Mouse (Mus musculus): ENCODE data around the gene Mrps30. TPM values are rescaled to one million over a fixed set of nuclear protein-coding genes. Genes with fewer than 3 reads are reported as not detected.

The Mrps30 gene
- polyA plus RNA-seq, 1 experiment, result 23.6 TPM

- no peak overlapping the region for H3ac ChIP-seq (ENCODE audit: control insufficient read depth, insufficient read length, low read depth)
- TF ChIP-seq FOSL1 (IDR thresholded peaks at IDR 0.05; ENCODE audit: insufficient read depth, low read length, poor library complexity, severe bottlenecking), result no peak
- no peak for TF ChIP-seq CEBPB (IDR thresholded peaks at IDR 0.05; ENCODE audit: low read depth)
- TF ChIP-seq MYOG (IDR thresholded peaks at IDR 0.05; ENCODE audit: control insufficient read depth, extremely low read depth, insufficient read length), result no peak
- TF ChIP-seq MYOD1 (IDR thresholded peaks at IDR 0.05; ENCODE audit: control insufficient read depth, insufficient read length, low read depth), result no peak
- no peak for TF ChIP-seq USF1 (IDR thresholded peaks at IDR 0.05; ENCODE audit: low read depth)
- no peak for TF ChIP-seq CTCF (IDR thresholded peaks at IDR 0.05; ENCODE audit: control insufficient read depth, insufficient read depth, insufficient read length)
- no peak for TF ChIP-seq MAX (IDR thresholded peaks at IDR 0.05)
- H3K36me3 ChIP-seq (ENCODE audit: control insufficient read depth, insufficient read depth), result peaks cover 11% of the 10 kb centered on the region
- H3K27me3 ChIP-seq (ENCODE audit: control insufficient read depth, insufficient read depth, insufficient read length), result no peaks in the 10 kb centered on the region
- H3K79me2 ChIP-seq (ENCODE audit: control insufficient read depth, insufficient read depth), result no peaks in the 10 kb centered on the region
- H3K4me3 ChIP-seq (ENCODE audit: insufficient read depth, poor library complexity, severe bottlenecking), result no peak overlapping the region
- no peaks in the 10 kb centered on the region for H3K79me3 ChIP-seq (ENCODE audit: low read depth)
Observed at GRCm38 (mm10) chr13:118372871-118373270, 14.2 kb downstream of the Mrps30 start.

- no peaks in the 10 kb centered on the region for H3K79me3 ChIP-seq (ENCODE audit: low read depth)
- H3K36me3 ChIP-seq (ENCODE audit: control insufficient read depth, insufficient read depth), result no peaks in the 10 kb centered on the region
- TF ChIP-seq CTCF (IDR thresholded peaks at IDR 0.05; ENCODE audit: control insufficient read depth, insufficient read depth, insufficient read length), result no peak
- no peak for TF ChIP-seq CEBPB (IDR thresholded peaks at IDR 0.05; ENCODE audit: low read depth)
- no peak for TF ChIP-seq MYOD1 (IDR thresholded peaks at IDR 0.05; ENCODE audit: control insufficient read depth, insufficient read length, low read depth)
- TF ChIP-seq FOSL1 (IDR thresholded peaks at IDR 0.05; ENCODE audit: insufficient read depth, low read length, poor library complexity, severe bottlenecking), result no peak
- TF ChIP-seq MYOG (IDR thresholded peaks at IDR 0.05; ENCODE audit: control insufficient read depth, extremely low read depth, insufficient read length), result no peak
- TF ChIP-seq USF1 (IDR thresholded peaks at IDR 0.05; ENCODE audit: low read depth), result no peak
- TF ChIP-seq MAX (IDR thresholded peaks at IDR 0.05), result no peak
- no peaks in the 10 kb centered on the region for H3K79me2 ChIP-seq (ENCODE audit: control insufficient read depth, insufficient read depth)
- H3ac ChIP-seq (ENCODE audit: control insufficient read depth, insufficient read length, low read depth), result no peak overlapping the region
- no peak overlapping the region for H3K4me3 ChIP-seq (ENCODE audit: insufficient read depth, poor library complexity, severe bottlenecking)
- no peaks in the 10 kb centered on the region for H3K27me3 ChIP-seq (ENCODE audit: control insufficient read depth, insufficient read depth, insufficient read length)
Observed at GRCm38 (mm10) chr13:118365774-118366173, 21.3 kb downstream of the Mrps30 start.

- Histone ChIP-seq H3K79me3 (ENCODE audit: low read depth) (no peaks in the 10 kb centered on the region), H3ac (ENCODE audit: control insufficient read depth, insufficient read length, low read depth) (no peak overlapping the region), H3K27me3 (ENCODE audit: control insufficient read depth, insufficient read depth, insufficient read length) (no peaks in the 10 kb centered on the region), H3K36me3 (ENCODE audit: control insufficient read depth, insufficient read depth) (no peaks in the 10 kb centered on the region), H3K4me3 (ENCODE audit: insufficient read depth, poor library complexity, severe bottlenecking) (no peak overlapping the region), H3K79me2 (ENCODE audit: control insufficient read depth, insufficient read depth) (no peaks in the 10 kb centered on the region)
- TF ChIP-seq USF1 (IDR thresholded peaks at IDR 0.05; ENCODE audit: low read depth) (no peak), FOSL1 (IDR thresholded peaks at IDR 0.05; ENCODE audit: insufficient read depth, low read length, poor library complexity, severe bottlenecking) (no peak)
Observed at GRCm38 (mm10) chr13:118363342-118363741, 23.7 kb downstream of the Mrps30 start.

- H3K79me3 ChIP-seq (ENCODE audit: low read depth), result no peaks in the 10 kb centered on the region
- H3ac ChIP-seq (ENCODE audit: control insufficient read depth, insufficient read length, low read depth), result no peak overlapping the region
- H3K4me3 ChIP-seq (ENCODE audit: insufficient read depth, poor library complexity, severe bottlenecking), result no peak overlapping the region
- H3K79me2 ChIP-seq (ENCODE audit: control insufficient read depth, insufficient read depth), result no peaks in the 10 kb centered on the region
- H3K36me3 ChIP-seq (ENCODE audit: control insufficient read depth, insufficient read depth), result no peaks in the 10 kb centered on the region
- TF ChIP-seq CEBPB (IDR thresholded peaks at IDR 0.05; ENCODE audit: low read depth), result no peak
- no peak for TF ChIP-seq MYOD1 (IDR thresholded peaks at IDR 0.05; ENCODE audit: control insufficient read depth, insufficient read length, low read depth)
- no peaks in the 10 kb centered on the region for H3K27me3 ChIP-seq (ENCODE audit: control insufficient read depth, insufficient read depth, insufficient read length)
Observed at GRCm38 (mm10) chr13:118350870-118351269, 36.2 kb downstream of the Mrps30 start.

GRCm38 (mm10) chr13:118350257-118350656 is 36.8 kb downstream of the Mrps30 start:
- Histone ChIP-seq H3K4me3 (ENCODE audit: insufficient read depth, poor library complexity, severe bottlenecking) (no peak overlapping the region), H3K27me3 (ENCODE audit: control insufficient read depth, insufficient read depth, insufficient read length) (no peaks in the 10 kb centered on the region)

More at GRCm38 (mm10) chr13:118350257-118350656, 36.8 kb downstream of the Mrps30 start:
- Histone ChIP-seq H3K36me3 (ENCODE audit: control insufficient read depth, insufficient read depth) (no peaks in the 10 kb centered on the region), H3ac (ENCODE audit: control insufficient read depth, insufficient read length, low read depth) (no peak overlapping the region), H3K79me2 (ENCODE audit: control insufficient read depth, insufficient read depth) (no peaks in the 10 kb centered on the region), H3K79me3 (ENCODE audit: low read depth) (no peaks in the 10 kb centered on the region)
- TF ChIP-seq MAX (IDR thresholded peaks at IDR 0.05), result no peak
- no peak for TF ChIP-seq CEBPB (IDR thresholded peaks at IDR 0.05; ENCODE audit: low read depth)
- no peak for TF ChIP-seq USF1 (IDR thresholded peaks at IDR 0.05; ENCODE audit: low read depth)
- no peak for TF ChIP-seq FOSL1 (IDR thresholded peaks at IDR 0.05; ENCODE audit: insufficient read depth, low read length, poor library complexity, severe bottlenecking)
- peak; percentile 19 for TF ChIP-seq CTCF (IDR thresholded peaks at IDR 0.05; ENCODE audit: control insufficient read depth, insufficient read depth, insufficient read length)

Other genes starting within 250 kb of the Mrps30 start
- 0.41 TPM for gene B430218F22Rik, start 622 bp downstream of the Mrps30 start, polyA plus RNA-seq (2012; fragmentation: generic; extraction: Trizol)

Measured in C2C12 (cell line).